Mouse (Mus musculus): ENCODE data around the gene Gm973.
"Not testable (repeated sequence)": the region's sequence is repeated elsewhere in the genome, so short reads cannot be mapped to it uniquely, and the experiment has no call there.

Gm973 gene

DNA sequence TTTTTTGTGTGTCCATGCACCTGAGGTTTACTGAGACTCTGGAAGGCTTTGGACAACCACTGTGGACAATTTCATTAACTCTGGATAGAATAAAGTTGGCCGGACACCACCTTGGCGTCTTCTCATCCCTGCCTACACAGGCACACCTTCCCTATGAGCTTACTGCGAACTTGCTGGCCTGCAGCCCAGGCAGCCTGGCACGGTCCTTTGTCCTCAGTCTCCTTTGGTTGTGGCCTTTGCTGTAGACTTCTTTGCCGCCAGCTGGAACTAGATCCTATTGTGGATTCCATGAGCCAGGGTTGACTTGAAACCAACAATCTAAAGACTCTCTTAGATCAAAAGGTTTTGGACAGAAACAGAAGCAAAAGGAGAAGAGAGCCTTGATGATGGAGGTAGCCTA lies 109.3 kb downstream of the Gm973 start:
- DNase-seq (ENCODE audit: low read depth, low spot score) = no peak

DNA sequence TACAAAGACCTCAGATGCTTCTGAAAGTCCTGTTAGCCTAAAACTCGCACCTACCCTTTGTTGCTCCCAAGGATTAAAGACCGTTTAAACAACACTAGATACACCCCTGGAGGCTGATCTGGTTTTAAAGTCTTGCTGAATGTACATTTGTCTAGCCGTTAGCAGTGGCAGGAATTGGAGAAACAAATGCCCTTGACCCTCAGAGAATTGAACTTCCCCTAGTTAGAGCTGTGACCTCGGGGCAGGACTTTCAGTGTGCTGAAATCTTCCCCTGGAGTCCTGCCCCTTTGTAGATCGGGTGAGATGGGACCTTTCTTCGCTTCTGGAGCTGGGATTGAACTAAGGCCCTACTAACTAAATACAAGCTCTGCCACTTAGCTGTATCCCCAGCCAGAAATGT lies 113.1 kb downstream of the Gm973 start:
- no peak for DNase-seq (ENCODE audit: low read depth, low spot score)

DNA sequence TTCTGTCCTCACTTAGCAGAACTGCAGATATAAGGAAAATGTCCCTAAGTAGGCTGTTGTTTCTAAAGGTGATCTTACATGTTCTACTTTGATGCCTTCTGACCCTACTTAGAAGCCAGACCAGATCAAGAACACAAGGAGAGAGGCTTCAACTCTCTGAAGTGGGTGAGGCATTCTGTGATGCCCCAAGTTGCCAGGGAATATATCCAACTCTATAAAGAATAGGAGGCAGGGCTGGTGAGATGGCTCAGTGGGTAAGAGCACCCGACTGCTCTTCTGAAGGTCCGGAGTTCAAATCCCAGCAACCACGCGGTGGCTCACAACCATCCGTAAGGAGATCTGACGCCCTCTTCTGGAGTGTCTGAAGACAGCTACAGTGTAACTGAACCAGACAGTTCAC lies 114.3 kb downstream of the Gm973 start:
- not testable (repeated sequence) for DNase-seq (ENCODE audit: low read depth, low spot score)

DNA sequence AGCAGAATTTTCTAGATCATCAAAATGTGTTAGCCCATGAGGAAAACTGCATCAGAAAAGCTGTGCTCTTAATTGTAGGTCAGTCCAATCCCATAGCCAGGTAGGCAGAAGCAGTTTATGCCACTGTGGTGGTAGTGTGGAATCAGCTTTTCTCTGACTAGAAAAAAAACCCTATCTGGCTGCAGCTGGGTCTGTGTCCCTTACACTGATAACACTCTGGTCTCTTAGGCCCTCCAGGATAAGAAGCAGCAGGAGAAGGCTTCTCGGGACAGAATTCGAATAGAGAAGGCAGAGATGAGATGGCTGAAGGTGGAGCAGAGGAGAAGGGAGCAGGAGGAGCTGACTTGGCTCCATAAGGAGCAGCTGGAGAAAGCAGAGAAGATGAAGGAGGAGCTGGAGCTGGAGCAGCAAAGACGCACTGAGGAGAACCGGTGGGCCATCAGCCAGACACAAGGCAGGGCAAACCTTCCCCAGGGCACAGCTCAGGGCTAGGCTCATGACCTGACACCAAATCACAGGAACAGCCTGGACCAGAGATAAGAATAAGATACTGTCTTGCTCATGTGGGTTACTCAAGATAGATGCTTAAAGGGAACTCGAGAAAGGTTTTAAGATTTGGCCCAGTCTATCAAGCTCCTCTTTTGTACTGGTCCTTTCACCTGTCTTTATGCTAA lies 116.1 kb downstream of the Gm973 start:
- no peak for DNase-seq (ENCODE audit: low read depth, low spot score)

DNA sequence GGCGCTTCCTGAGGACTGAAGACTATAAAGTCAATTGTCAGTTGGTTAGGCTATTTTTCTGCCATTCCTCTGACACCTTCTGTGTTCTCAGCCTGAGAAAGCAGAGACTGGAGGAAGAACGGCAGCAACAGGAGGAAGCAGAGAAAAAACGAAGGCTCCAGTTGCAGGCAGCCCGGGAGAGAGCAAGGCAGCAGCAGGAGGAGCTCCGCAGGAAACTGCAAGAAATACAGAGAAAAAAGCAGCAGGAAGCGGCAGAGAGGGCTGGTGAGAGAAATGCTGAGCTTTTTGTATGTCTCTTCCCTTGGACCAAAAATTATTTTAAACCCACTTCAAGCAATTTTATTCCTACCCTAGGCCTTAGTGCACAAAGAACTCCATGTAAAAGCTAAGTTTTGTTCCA lies 117.0 kb downstream of the Gm973 start:
- no peak for DNase-seq (ENCODE audit: low read depth, low spot score)

DNA sequence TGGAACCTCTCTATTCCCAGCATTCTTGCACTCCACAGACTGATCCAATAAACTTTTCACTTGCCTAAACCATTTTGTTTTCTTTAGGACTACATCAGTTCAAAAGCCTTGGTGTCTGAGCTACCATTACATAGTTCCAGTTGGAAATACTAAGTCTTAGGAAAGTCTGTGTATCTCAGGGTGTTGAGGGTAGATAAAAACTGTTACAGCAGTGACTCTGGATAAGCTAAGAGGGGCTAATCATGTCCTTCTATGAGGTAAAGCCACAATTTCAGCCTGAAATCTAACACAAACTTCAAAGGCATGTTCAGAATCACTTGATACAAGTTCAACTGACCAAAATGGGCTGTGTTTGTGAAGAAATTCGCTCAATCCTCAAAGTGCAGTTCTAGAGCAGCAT lies 120.3 kb downstream of the Gm973 start:
- no peak for DNase-seq (ENCODE audit: low read depth, low spot score)

DNA sequence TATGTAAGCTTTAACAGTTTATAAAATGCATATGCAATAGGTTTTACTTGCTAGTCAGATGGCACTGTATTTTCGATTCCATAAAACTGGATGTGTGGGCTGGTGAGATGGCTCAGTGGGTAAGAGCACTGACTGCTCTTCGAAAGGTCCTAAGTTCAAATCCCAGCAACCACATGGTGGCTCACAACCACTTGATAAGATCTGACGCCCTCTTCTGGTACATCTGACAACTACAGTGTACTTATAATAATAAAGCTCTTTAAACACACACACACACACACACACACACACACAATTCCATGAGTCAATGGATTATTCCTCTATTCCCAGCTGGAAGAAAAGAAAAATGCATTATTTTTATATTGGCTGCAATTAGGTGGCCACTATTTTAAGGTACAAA lies 122.3 kb downstream of the Gm973 start:
- DNase-seq (ENCODE audit: low read depth, low spot score) = no peak

DNA sequence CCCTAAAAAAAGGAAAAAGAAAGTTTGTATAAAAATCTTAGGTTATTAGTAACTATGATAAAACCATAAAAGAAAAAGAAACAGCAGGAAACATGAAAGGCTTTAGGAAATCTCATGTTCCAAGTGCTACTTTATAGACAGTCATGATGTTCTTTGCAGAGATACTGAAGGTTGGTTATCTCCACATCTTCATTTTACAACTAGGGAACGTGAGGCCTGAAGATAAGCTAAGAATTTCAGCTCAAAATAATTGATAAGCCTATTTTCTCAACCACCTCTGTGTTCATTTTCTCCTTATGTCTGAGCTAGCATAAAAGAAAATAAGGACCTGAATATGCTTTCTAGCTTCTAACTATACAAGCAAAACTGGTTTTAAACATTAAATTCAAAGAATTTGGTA lies 126.4 kb downstream of the Gm973 start:
- DNase-seq (ENCODE audit: low read depth, low spot score) = no peak

DNA sequence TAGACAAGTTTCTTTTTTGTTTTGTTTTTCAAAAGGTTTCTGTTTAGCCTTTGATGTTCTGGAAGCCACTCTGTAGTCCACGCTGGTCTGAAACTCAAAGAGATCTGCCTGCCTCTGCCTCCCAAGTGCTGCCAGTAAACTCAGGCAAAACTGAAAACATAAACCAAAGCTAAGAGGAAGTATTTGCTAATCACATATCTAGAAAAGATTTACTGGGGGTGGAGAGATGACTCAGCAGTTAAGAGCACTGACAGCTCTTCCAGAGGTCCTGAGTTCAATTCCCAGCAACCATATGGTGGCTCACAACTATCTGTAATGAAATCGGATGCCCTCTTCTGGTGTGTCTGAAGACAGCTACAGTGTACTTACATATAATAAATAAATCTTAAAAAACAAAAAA lies 130.4 kb downstream of the Gm973 start:
- not testable (repeated sequence) for DNase-seq (ENCODE audit: low read depth, low spot score)

DNA sequence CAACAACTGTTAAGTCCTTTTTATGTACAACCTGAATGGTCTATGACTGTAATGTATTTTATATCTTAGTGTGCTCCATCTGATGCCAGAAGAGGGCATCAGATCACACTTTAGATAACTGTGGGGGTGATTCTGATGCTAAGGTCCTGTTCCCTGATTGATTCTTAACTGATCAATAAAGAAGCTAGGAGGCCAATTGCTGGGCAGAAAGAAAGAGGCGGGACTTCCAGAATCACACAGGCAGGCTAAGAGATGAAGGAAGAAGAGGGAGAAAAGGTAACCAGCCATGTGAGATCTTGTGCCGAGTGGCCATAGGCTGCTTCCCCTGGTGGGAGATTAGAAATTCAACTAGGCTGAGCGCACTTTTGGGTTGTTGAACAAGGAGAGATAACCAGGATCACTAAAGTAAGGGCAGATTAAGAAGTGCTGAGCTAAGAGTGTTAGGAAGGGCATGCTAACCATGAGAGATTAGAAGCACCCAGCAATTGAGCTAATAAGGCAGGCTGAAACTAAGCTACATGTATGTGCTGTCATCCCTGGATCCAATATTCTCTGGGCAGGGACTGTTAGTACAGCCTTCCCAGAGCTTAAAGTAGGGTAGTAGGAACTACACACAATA lies 135.2 kb downstream of the Gm973 start:
- no peak for DNase-seq (ENCODE audit: low read depth, low spot score)

DNA sequence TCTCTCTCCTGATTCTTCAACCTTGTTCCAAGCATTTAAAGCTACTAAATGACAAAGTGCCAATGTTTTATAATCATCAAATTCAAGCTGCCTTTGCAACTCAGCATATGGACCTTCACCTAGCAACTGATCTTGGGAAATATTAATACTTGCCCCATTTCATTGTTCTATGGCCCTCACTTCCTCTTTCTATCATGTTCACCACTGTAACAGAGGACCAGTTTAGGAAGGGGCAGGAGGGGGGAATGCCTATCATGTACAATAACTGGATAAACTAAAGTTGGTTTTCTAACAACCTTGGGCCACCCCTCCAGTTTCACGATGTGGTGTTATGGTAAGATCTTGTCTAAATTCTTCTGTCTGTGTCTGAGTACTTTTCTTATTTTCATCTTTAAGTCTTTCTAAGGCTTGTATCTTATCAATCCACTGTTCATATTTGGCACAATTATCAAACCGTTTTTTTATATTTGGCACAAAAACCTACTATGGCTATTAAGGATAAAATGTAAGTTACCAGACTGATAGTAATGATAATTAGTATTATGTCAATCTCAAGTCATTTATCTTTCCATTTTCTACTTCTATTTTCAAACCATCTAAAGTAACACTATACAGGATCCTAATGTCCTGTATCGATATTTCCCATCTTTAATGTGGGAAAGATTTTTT lies 137.3 kb downstream of the Gm973 start:
- no peak for DNase-seq (ENCODE audit: low read depth, low spot score)

DNA sequence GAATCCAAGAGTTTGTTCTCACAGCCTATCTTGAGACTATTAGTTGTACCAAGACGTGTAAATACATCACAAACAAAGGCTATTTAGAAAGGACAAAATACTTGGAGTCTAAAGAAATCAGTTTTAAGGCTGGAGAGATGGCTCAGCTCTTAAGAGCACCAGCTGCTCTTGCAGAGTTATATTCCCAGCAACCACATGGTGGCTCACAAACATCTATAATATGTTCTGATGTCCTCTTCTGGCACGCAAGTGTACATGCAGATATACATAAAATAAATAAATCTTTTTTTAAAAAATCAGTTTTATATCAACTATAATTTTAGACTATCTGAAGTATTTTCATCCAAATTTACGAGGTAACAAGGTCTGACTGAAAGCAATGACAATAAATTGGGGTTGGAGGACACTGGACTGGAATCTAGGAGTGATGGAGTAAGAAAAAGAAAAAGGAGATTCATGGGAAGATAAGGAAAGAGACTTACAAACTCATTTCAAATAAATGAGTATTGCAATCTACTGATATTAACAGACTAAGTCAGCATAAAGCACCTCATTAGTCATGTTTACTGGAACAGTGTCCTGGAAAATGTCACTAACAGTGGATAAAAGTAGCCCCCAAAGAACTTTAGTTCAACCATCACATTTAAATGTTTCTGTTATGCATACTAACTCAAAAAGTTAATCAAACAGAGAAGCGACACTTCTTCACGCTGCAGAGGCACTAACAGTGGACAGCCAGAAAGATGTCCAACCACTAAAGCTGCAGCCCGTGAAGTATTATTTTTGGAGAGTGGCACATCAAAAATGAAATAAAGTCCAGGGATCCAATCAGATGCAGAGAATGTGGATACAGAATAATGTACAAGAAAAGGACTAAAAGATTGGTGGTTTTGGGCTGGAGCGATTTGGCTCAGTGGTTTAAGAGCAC lies 140.4 kb downstream of the Gm973 start:
- no peak for DNase-seq (ENCODE audit: low read depth, low spot score)

DNA sequence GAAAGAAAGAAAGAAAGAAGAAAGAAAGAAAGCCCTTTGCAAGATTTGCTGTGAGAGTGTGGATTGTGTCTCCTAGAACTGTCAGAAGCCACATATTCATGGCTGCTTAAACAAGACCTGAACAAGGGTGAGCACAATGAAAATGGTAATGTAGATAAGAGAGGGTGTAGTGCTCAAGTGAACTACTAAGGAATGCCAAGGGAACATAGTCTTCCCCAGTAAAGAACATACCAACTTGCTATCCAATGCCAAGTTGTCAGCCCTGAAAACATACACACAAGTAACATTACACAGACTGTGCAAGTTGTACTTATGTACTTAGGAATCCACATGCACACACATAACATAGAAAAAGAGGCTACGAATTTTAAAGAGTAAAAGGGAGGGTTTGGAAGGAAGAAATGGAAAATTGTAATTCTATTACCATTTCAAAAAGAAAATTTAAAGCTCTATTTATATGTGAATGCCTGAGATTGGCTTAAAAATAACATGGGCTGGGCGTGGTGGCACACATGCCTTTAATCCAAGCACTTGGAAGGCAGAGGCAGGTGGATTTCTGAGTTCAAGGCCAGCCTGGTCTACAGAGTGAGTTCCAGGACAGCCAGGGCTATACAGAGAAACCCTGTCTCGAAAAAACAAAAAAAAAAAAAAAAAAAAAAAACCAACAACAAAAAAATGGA lies 147.5 kb downstream of the Gm973 start:
- no peak for DNase-seq (ENCODE audit: low read depth, low spot score)

DNA sequence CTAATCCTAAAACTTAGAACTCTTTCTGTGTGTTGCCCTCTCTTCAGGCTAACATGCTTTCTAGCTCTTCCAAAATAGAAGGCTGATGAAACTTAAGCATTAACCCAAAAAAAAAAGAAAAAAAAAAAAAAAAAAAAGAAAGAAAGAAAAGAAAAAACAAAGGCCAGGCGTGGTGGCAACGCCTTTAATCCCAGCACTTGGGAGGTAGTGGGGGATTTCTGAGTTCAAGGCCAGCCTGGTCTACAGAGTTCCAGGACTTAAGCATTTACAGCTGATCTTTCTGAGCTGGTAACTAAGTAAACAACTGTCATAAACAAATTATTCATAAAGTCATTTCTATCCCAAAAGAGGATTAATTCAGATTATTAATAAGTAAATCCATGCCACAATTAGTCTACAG lies 152.8 kb downstream of the Gm973 start:
- DNase-seq (ENCODE audit: low read depth, low spot score) = no peak

DNA sequence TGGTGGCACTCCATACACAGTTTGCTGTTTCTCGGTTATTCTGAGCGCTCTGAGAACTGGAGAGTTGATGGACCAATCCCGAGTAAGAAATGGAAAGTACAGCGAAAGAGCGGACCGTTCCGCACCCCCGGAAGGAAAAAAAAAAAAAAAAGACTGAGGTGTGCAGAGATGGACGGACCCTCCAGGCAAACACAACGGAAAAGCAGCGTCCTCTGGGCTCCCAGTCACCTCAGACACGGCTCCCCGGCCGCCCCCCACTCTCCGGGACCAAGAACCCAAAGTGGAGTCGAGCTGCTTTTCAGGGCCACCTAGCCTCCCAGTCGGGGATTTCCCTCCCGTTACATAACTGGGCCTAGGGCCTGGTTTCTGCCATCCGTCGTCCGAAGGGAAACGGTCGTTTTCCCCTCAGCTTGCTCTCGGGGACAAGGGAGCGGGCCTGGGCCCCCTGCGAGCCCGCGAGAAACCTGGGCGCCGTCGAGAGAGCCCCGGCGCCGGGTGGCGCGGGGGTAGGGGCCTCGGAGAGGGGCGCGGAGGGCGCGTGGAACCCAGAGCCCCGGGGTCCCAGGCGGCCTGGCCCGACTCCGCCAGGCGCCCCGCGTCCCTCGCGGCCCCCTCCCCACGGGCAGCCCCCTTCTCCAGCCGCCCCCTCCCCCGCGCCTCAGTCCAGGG lies 154.0 kb downstream of the Gm973 start:
- peak; percentile 72 for DNase-seq (ENCODE audit: low read depth, low spot score)

DNA sequence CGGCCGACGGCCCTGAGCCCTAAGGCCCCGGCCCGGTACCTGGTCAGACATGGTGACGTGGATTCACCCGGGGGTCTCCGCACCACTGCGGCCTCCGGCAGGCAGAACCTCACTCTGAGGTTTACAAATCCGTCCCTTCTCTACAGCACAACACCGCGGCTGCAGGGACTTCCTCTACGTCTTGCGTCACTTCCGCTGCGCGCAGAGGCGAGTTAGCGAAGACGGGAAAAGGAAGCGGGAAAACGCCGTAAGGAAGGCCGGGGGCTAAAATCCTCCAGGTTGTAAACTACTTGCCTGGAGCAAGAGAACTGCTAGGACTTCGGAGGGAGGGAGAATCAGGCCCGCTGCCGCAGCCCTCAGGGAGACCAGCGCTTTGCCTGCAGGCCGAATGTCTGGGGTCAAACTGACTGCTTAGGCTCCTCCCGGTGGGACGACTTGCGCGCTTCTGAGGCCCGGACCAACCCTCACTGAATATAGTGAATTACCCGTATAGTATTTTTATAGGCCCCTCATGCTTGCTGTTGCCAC lies 154.6 kb downstream of the Gm973 start, which contains the start of gene Sumo1:
Gene Sumo1 (minus strand): TSS at position 194 of the 528 bp plus-strand sequence.
- peak; percentile 90 for DNase-seq (ENCODE audit: low read depth, low spot score)

DNA sequence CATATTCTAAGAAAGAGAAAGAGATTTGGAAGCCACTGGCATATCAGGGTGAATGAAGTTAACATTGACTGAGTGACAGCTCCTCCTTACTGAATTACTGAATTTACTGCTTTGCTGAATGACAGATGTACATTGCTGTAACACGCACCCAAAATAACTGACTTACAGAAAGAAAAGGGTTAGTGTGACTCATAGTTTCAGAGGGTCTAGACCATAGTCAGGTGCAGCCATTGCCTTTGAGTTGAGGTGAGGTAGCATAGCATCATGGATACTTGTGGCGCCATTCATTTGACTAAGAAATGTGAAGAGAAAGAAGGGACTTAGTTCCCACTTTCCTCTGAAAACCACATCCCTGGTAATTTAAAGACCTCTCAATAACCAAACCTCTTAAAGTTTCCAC lies 157.6 kb downstream of the Gm973 start:
- DNase-seq (ENCODE audit: low read depth, low spot score) = no peak

DNA sequence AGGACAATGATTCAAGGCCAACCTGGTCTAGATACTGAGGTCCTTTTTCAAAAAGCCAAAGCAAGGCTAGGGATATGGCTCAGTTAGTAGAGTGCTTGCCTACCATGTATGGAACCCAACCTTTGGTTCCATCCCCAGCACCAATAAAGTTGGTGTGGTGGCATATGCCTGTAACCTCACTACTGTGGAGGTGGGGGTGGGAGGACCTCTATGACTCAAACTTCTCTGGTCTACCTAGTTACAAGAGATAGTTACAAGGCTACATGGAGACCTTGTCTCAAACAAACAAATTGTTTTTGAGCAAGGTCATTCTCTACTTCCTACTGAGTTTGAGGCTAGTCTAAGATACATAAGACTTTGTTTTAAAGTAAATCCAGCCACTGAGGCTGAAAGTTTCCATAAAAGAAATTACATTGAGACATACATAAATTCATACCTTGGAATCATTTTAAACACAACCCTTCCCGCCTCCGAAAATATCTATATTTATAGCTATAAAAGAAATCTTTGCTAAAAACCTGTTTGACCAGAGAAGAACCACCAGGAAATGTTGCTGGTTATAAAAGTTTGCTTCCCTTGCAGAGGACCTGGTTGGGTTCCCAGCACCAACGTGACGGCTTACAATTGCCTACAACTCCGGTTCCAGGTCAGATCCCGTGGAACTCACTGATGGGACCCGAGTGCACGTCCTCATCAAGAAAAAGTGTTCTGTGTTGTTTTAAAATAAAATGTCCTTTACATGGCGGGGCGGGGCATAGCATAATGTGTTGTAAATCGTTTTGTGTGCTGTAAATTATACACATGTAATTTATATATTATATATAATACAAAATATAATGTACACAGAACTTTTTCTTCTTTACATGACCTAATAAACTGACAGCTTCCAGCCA lies 168.1 kb downstream of the Gm973 start:
- DNase-seq (ENCODE audit: low read depth, low spot score) = peak; percentile 16
